ENCODE assay signal across 23 mouse cellular contexts in the genomic region with DNA sequence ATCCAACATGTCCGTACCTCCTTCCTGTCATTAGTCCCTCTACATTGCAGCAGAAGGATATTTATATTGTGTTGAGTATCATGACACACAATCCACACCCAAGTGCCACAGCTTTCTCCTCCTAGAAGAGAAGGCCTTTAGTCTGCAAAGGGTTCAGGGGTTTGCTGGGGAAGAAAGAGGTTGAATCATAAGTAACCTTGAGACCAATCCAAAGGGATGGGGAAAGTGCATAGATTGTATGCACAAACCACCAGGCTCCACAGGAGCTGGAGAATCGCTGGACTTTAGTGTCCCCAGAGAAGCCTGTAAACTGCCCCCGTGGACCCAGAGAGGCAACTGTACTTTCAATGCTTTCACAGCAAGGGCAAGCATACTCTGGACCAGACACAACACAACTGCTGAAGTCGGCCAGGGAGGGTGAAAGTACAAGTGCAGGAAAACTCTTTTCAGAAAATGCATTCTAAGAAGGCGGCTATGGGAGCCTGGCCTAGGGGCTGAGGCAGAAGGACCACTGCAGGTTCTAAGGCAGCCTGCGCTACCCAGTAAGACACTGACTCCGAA. TPM values are rescaled to one million over a fixed set of nuclear protein-coding genes. Genes with fewer than 3 reads are reported as not detected.
DNase-seq lines count a peak whose midpoint lies in the region; ATAC-seq and TF ChIP-seq lines count a peak whose summit lies in the region.
"Had no signal": no experiment of that assay in that cellular context is flagged by ENCODE, and none has a peak within 500 bp of the region (broad histone marks: within the 10 kb centered on the region; RNA-seq: fewer than 3 reads in every experiment).

No protein-coding gene starts in this region.

- H3K27me3 ChIP-seq in kidney, adult 2 months (replicated peaks; ENCODE audit: control insufficient read depth, insufficient read depth, low read length): no peaks in the 10 kb centered on the region
- no peaks in the 10 kb centered on the region for H3K27me3 ChIP-seq in kidney, embryonic 14.5 days (ENCODE audit: control insufficient read depth, insufficient read depth, low read length)
- no peaks in the 10 kb centered on the region for H3K27me3 ChIP-seq in liver, adult 2 months (ENCODE audit: control insufficient read depth, insufficient read depth, low read length)
- H3K27me3 ChIP-seq: embryonic facial prominence, embryonic 15.5 days; forebrain, embryonic 12.5 days; intestine, embryonic 15.5 days; midbrain, embryonic 12.5 days; neural tube, embryonic 12.5 days had no signal

- H3K27ac ChIP-seq in kidney, adult 2 months (ENCODE audit: insufficient read depth, low read depth, low read length): no peak overlapping the region
- no peak overlapping the region for H3K27ac ChIP-seq in kidney, embryonic 14.5 days (ENCODE audit: low read depth, low read length)
- H3K27ac ChIP-seq in liver, adult 2 months (replicated peaks; ENCODE audit: insufficient read depth, low read depth, low read length): peak overlapping the region; percentile 4; the same call in 1 of the 2 replicates
- H3K27ac ChIP-seq: embryonic facial prominence, embryonic 15.5 days; forebrain, embryonic 12.5 days; intestine, embryonic 15.5 days; midbrain, embryonic 12.5 days; neural tube, embryonic 12.5 days had no signal

- no peak overlapping the region for H3K4me2 ChIP-seq in kidney, embryonic 14.5 days (replicated peaks; ENCODE audit: low read depth, low read length)
- H3K4me2 ChIP-seq: embryonic facial prominence, embryonic 15.5 days; forebrain, embryonic 12.5 days; intestine, embryonic 15.5 days; liver, embryonic 11.5 days; midbrain, embryonic 12.5 days; neural tube, embryonic 12.5 days had no signal

- 75% methylated on average over 7 of the region's 7 CpGs for WGBS in kidney, adult 2 months
- 88% methylated on average over 7 of the region's 7 CpGs for WGBS in kidney, embryonic 14.5 days
- WGBS in liver, adult 2 months: 59% methylated on average over 7 of the region's 7 CpGs

- no peak overlapping the region for H3K4me3 ChIP-seq in kidney, adult 2 months (ENCODE audit: insufficient read depth, low read depth, low read length)
- H3K4me3 ChIP-seq in kidney, embryonic 14.5 days (ENCODE audit: low read length): no peak overlapping the region
- no peak overlapping the region for H3K4me3 ChIP-seq in liver, adult 2 months (ENCODE audit: insufficient read depth, low read depth, low read length)
- H3K4me3 ChIP-seq: embryonic facial prominence, embryonic 15.5 days; forebrain, embryonic 12.5 days; intestine, embryonic 15.5 days; midbrain, embryonic 12.5 days; myocyte; neural tube, embryonic 12.5 days had no signal

- TF ChIP-seq CTCF in kidney, adult 2 months (conservative IDR thresholded peaks at IDR 0.05; ENCODE audit: insufficient read depth, insufficient read length, low read depth, low read length): no peak
- TF ChIP-seq CTCF in liver, adult 2 months (IDR thresholded peaks at IDR 0.05; ENCODE audit: low read depth, low read length): no peak

- peaks cover 31% of the 10 kb centered on the region for H3K4me1 ChIP-seq in kidney, adult 2 months (ENCODE audit: control insufficient read depth, insufficient read depth, low read length)
- peaks cover 42% of the 10 kb centered on the region for H3K4me1 ChIP-seq in kidney, embryonic 14.5 days (ENCODE audit: control insufficient read depth, insufficient read depth, low read length)
- H3K4me1 ChIP-seq in liver, adult 2 months (ENCODE audit: control insufficient read depth, insufficient read depth, low read length): peaks cover 22% of the 10 kb centered on the region

- no peaks in the 10 kb centered on the region for H3K36me3 ChIP-seq in kidney, adult 2 months (ENCODE audit: control insufficient read depth, insufficient read depth, low read length)
- no peaks in the 10 kb centered on the region; the same call in 1 of the 2 replicates for H3K36me3 ChIP-seq in kidney, embryonic 14.5 days (ENCODE audit: control insufficient read depth, insufficient read depth, low read length)
- H3K36me3 ChIP-seq in liver, adult 2 months (ENCODE audit: control insufficient read depth, insufficient read depth, low read length): no peaks in the 10 kb centered on the region
- H3K36me3 ChIP-seq: embryonic facial prominence, embryonic 15.5 days; forebrain, embryonic 12.5 days; intestine, embryonic 15.5 days; midbrain, embryonic 12.5 days; neural tube, embryonic 12.5 days had no signal

- ATAC-seq in kidney, embryonic 14.5 days (ENCODE audit: low FRiP score, low TSS enrichment): no peak
- ATAC-seq: forebrain, postnatal 0 days; hindbrain, embryonic 16.5 days; intestine, embryonic 15.5 days; lung, postnatal 0 days had no signal

- no peaks in the 10 kb centered on the region for H3K9me3 ChIP-seq in kidney, embryonic 14.5 days (ENCODE audit: control insufficient read depth, low read length)
- H3K9me3 ChIP-seq: embryonic facial prominence, embryonic 15.5 days; forebrain, embryonic 12.5 days; intestine, embryonic 15.5 days; megakaryocyte, embryonic 14.5 days; midbrain, embryonic 12.5 days; neural tube, embryonic 12.5 days had no signal

- TF ChIP-seq POLR2A in kidney, adult 2 months (IDR thresholded peaks at IDR 0.05; ENCODE audit: low read depth, low read length): no peak
- no peak for TF ChIP-seq POLR2A in liver, adult 2 months (IDR thresholded peaks at IDR 0.05; ENCODE audit: extremely low read depth, insufficient read depth, low read length)

- peak; percentile 89 for DNase-seq in kidney, adult 2 months
- peak; percentile 79 for DNase-seq in liver, adult 2 months (ENCODE audit: extremely low read depth, low read depth, low spot score)
- no peak for DNase-seq in liver
- DNase-seq in NIH3T3 (ENCODE audit: low read depth): peak; percentile 50
- DNase-seq in adipocyte (ENCODE audit: low spot score): no peak
- DNase-seq: B cell, adult 2 months; cerebellum, adult 2 months; cerebellum, postnatal 14 days; forebrain, postnatal 0 days; heart, postnatal 14 days; lung, adult 18-20 months; lung, postnatal 4 days had no signal

- peaks cover 31% of the 10 kb centered on the region; the same call in 1 of the 2 replicates for H3K79me2 ChIP-seq in liver, adult 2 months (ENCODE audit: control insufficient read depth, insufficient read depth, low read length)

- no peak overlapping the region for H3K9ac ChIP-seq in kidney, embryonic 14.5 days (ENCODE audit: low read depth, low read length)
- H3K9ac ChIP-seq in liver, adult 2 months (ENCODE audit: low read depth, low read length): no peak overlapping the region
- H3K9ac ChIP-seq: embryonic facial prominence, embryonic 15.5 days; forebrain, embryonic 12.5 days; forebrain, postnatal 0 days; intestine, embryonic 15.5 days; midbrain, embryonic 12.5 days; neural tube, embryonic 12.5 days had no signal

RNA-seq across cellular contexts. Expression of a gene that starts 24.6 kb away (rescaled TPM):
- 107 and 109 TPM in 2 replicates for polyA plus RNA-seq in kidney, adult 2 months (2012; rRNA removed)
- polyA plus RNA-seq in kidney, embryonic 14.5 days (2014; fragmentation: Nextera tagmentation; extraction: Ambion mirVana): 96.6 and 100 TPM in 2 replicates
- 23.2 and 35.8 TPM in 2 replicates for total RNA-seq in liver, adult 2 months (2014; rRNA removed)
- polyA plus RNA-seq in liver, adult 2 months (2012; rRNA removed): 39.1 and 40.0 TPM in 2 replicates

Comparison
In these comparisons a context has a peak if more than half of its experiments do, and no peak if none do; other contexts are left out.
1. DNase-seq: peak in kidney, adult 2 months (single experiment), liver, adult 2 months (single experiment) and NIH3T3 (single experiment); none in liver (single experiment) and adipocyte (single experiment).